Mouse (Mus musculus): ENCODE data around the gene Vmn2r21.
"Not testable (repeated sequence)": the region's sequence is repeated elsewhere in the genome, so short reads cannot be mapped to it uniquely, and the experiment has no call there.

Gene Vmn2r21

GRCm38 (mm10) chr6:123533306-123533705, at the start of gene Vmn2r21:
Vmn2r21 (minus strand) TSS chr6:123533406.
- not testable (repeated sequence) for DNase-seq

- DNase-seq = not testable (repeated sequence)
These were observed 41.5 kb upstream of the Vmn2r21 start for GRCm38 (mm10) chr6:123574698-123575097.

GRCm38 (mm10) chr6:123539755-123540154, 6.5 kb upstream of the Vmn2r21 start:
- DNase-seq = not testable (repeated sequence)

- DNase-seq = not testable (repeated sequence)
These were observed 10.8 kb downstream of the Vmn2r21 start for GRCm38 (mm10) chr6:123522263-123523011.

- not testable (repeated sequence) for DNase-seq
These were observed 60.2 kb downstream of the Vmn2r21 start for GRCm38 (mm10) chr6:123473045-123473444.

- DNase-seq = not testable (repeated sequence)
These were observed 60.7 kb downstream of the Vmn2r21 start for GRCm38 (mm10) chr6:123472458-123472987.

- DNase-seq = not testable (repeated sequence)
These were observed 64.6 kb downstream of the Vmn2r21 start for GRCm38 (mm10) chr6:123468651-123469050.
